Mouse (Mus musculus): ENCODE data around the gene Cmah. TPM values are rescaled to one million over a fixed set of nuclear protein-coding genes. Genes with fewer than 3 reads are reported as not detected.
"Not testable (repeated sequence)": the region's sequence is repeated elsewhere in the genome, so short reads cannot be mapped to it uniquely, and the experiment has no call there.

The Cmah gene
- polyA plus RNA-seq, 1 experiment from 2014 or later = 0.39 TPM

- no peak overlapping the region for H3K9ac ChIP-seq (ENCODE audit: low read length)
- no peak for ATAC-seq (ENCODE audit: low read depth)
Observed at GRCm38 (mm10) chr13:24372893-24373599, 45.8 kb downstream of the Cmah start.

GRCm38 (mm10) chr13:24374606-24375005 is 47.4 kb downstream of the Cmah start:
- H3K36me3 ChIP-seq (ENCODE audit: control insufficient read depth, insufficient read depth, low read length); H3K27ac ChIP-seq (ENCODE audit: low read length); ATAC-seq (ENCODE audit: low read depth); H3K9me3 ChIP-seq (ENCODE audit: control insufficient read depth, low read length); H3K4me2 ChIP-seq (ENCODE audit: low read depth, low read length); H3K4me1 ChIP-seq (replicated peaks; ENCODE audit: control insufficient read depth, insufficient read depth, low read length); H3K4me3 ChIP-seq (ENCODE audit: low read length); H3K9ac ChIP-seq (ENCODE audit: low read length); H3K27me3 ChIP-seq (ENCODE audit: control insufficient read depth, insufficient read depth, low read depth, low read length): not testable (repeated sequence)
- 62% methylated on average over 6 of the region's 6 CpGs for whole genome bisulfite sequencing

More at GRCm38 (mm10) chr13:24372893-24373599, 45.8 kb downstream of the Cmah start:
- H3K4me3 ChIP-seq (ENCODE audit: low read length) = no peak overlapping the region
- H3K4me1 ChIP-seq (replicated peaks; ENCODE audit: control insufficient read depth, insufficient read depth, low read length) = 0 out of 2 replicates have a peak, but pooled peaks cover 3% of the 10 kb centered on the region
- H3K27ac ChIP-seq (ENCODE audit: low read length) = no peak overlapping the region
- no peak overlapping the region for H3K4me2 ChIP-seq (ENCODE audit: low read depth, low read length)
- H3K27me3 ChIP-seq (ENCODE audit: control insufficient read depth, insufficient read depth, low read depth, low read length) = no peaks in the 10 kb centered on the region
- WGBS = 78% methylated on average over 7 of the region's 7 CpGs
- no peaks in the 10 kb centered on the region for H3K9me3 ChIP-seq (ENCODE audit: control insufficient read depth, low read length)
- H3K36me3 ChIP-seq (ENCODE audit: control insufficient read depth, insufficient read depth, low read length) = no peaks in the 10 kb centered on the region

DNA sequence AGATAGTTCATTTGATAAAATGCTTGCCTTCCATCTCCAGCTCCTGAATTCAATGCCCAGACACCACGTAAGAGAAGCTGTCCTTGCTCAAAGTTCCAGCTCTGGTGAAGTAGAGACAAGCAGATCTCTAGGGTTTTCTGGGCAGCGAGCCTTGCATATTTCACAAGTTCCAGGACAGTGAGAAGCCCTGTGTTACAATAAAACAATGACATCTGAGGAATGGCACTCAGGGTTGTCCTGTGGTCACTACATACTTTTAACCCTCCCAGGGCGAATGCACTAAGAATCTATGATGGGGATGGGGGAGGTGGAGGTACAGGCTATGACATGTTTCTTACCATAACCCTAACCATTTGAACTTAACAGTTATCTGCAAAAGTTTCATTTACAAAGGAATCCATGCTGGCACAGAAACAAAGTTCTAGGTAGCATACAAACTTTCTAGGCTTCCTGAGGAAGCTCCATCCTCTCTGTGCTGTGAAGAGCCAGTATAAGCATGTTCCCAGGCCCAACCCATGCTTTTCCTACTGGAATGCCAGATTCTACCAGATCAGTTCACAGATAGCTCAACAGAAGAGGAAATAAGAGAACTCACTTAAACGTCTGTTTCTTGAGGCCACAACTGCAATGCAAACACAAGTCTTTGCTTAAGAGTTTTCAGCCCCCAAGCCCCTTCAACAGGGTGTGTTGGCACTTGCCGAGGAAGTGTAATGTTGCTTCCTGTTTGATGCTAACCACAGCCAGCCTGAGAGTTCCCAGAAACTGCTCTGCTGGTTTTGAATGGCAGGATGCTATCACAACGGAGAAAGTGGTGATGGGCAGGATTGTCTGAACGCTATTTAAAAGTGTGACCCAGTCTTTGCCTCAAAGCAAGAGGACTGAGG is 48.4 kb downstream of the Cmah start:
- Histone ChIP-seq H3K9ac (ENCODE audit: low read length) (no peak overlapping the region), H3K27ac (ENCODE audit: low read length) (no peak overlapping the region), H3K4me3 (ENCODE audit: low read length) (no peak overlapping the region), H3K4me1 (replicated peaks; ENCODE audit: control insufficient read depth, insufficient read depth, low read length) (0 out of 2 replicates have a peak, but pooled peaks cover 3% of the 10 kb centered on the region), H3K36me3 (ENCODE audit: control insufficient read depth, insufficient read depth, low read length) (no peaks in the 10 kb centered on the region), H3K27me3 (ENCODE audit: control insufficient read depth, insufficient read depth, low read depth, low read length) (no peaks in the 10 kb centered on the region), H3K4me2 (ENCODE audit: low read depth, low read length) (no peak overlapping the region), H3K9me3 (ENCODE audit: control insufficient read depth, low read length) (no peaks in the 10 kb centered on the region)
- ATAC-seq (ENCODE audit: low read depth) = no peak
- WGBS = 44% methylated on average over 7 of the region's 7 CpGs

DNA sequence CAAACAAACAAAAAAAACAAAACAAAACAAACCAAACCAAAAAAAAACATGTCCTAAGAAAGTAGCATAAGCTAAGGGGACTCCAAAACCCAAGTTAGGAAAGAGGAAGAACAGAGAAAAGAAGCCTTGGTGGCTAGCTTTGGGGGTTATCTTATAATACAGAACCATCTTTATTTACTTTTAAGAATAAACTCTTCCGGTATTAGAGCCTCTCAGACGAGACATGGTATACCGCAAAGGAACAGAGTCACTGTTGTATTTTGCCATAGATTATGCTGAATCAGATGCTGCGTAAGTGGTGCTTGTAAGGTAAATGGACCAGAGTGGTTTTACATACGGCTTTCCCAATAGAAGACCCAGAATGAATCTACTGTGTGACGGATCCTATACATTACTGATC is 53.5 kb downstream of the Cmah start:
- Histone ChIP-seq H3K9me3 (ENCODE audit: control insufficient read depth, low read length) (no peaks in the 10 kb centered on the region), H3K4me3 (ENCODE audit: low read length) (no peak overlapping the region), H3K27ac (ENCODE audit: low read length) (no peak overlapping the region), H3K36me3 (ENCODE audit: control insufficient read depth, insufficient read depth, low read length) (no peaks in the 10 kb centered on the region), H3K4me2 (ENCODE audit: low read depth, low read length) (no peak overlapping the region), H3K4me1 (replicated peaks; ENCODE audit: control insufficient read depth, insufficient read depth, low read length) (no peaks in the 10 kb centered on the region), H3K27me3 (ENCODE audit: control insufficient read depth, insufficient read depth, low read depth, low read length) (no peaks in the 10 kb centered on the region), H3K9ac (ENCODE audit: low read length) (no peak overlapping the region)
- 68% methylated on average over 6 of the region's 6 CpGs for WGBS
- ATAC-seq (ENCODE audit: low read depth) = no peak

GRCm38 (mm10) chr13:24383885-24384284 is 56.7 kb downstream of the Cmah start:
- Histone ChIP-seq H3K4me1 (replicated peaks; ENCODE audit: control insufficient read depth, insufficient read depth, low read length) (no peaks in the 10 kb centered on the region), H3K27ac (ENCODE audit: low read length) (no peak overlapping the region), H3K9me3 (ENCODE audit: control insufficient read depth, low read length) (no peaks in the 10 kb centered on the region), H3K9ac (ENCODE audit: low read length) (no peak overlapping the region), H3K27me3 (ENCODE audit: control insufficient read depth, insufficient read depth, low read depth, low read length) (no peaks in the 10 kb centered on the region), H3K4me3 (ENCODE audit: low read length) (no peak overlapping the region), H3K36me3 (ENCODE audit: control insufficient read depth, insufficient read depth, low read length) (no peaks in the 10 kb centered on the region), H3K4me2 (ENCODE audit: low read depth, low read length) (no peak overlapping the region)
- ATAC-seq (ENCODE audit: low read depth) = no peak
- 86% methylated on average over 3 of the region's 3 CpGs for WGBS

- Histone ChIP-seq H3K9ac (ENCODE audit: low read length) (no peak overlapping the region), H3K4me1 (replicated peaks; ENCODE audit: control insufficient read depth, insufficient read depth, low read length) (no peaks in the 10 kb centered on the region; the same call in 1 of the 2 replicates), H3K36me3 (ENCODE audit: control insufficient read depth, insufficient read depth, low read length) (no peaks in the 10 kb centered on the region), H3K27me3 (ENCODE audit: control insufficient read depth, insufficient read depth, low read depth, low read length) (no peaks in the 10 kb centered on the region), H3K9me3 (ENCODE audit: control insufficient read depth, low read length) (no peaks in the 10 kb centered on the region), H3K4me2 (ENCODE audit: low read depth, low read length) (no peak overlapping the region), H3K4me3 (ENCODE audit: low read length) (no peak overlapping the region), H3K27ac (ENCODE audit: low read length) (no peak overlapping the region)
- no peak for ATAC-seq (ENCODE audit: low read depth)
- WGBS = 61% methylated on average over 5 of the region's 5 CpGs
Observed at GRCm38 (mm10) chr13:24391892-24392291, 64.7 kb downstream of the Cmah start.

DNA sequence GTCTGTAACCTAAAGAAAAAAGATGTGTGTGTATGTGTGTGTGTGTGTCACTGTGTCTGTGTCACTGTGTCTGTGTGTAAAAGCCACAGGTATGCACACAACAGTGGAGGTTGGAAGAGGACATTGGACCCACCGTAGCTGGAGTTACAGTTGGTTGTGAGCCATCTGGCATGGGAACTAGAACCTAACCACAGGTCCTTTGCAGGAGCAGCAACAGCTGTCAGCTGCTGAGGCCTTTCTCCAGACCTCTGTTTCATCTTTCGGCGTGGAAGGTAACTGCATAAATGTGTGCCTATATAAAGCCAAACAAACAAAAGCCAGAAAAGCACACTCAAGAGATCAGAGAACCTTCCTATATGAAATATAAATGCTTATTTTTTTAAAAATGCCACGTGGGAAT is 65.5 kb downstream of the Cmah start:
- Histone ChIP-seq H3K27me3 (ENCODE audit: control insufficient read depth, insufficient read depth, low read depth, low read length) (no peaks in the 10 kb centered on the region), H3K27ac (ENCODE audit: low read length) (no peak overlapping the region), H3K9me3 (ENCODE audit: control insufficient read depth, low read length) (no peaks in the 10 kb centered on the region), H3K9ac (ENCODE audit: low read length) (no peak overlapping the region), H3K4me2 (ENCODE audit: low read depth, low read length) (no peak overlapping the region), H3K4me1 (replicated peaks; ENCODE audit: control insufficient read depth, insufficient read depth, low read length) (no peaks in the 10 kb centered on the region; the same call in 1 of the 2 replicates), H3K4me3 (ENCODE audit: low read length) (no peak overlapping the region), H3K36me3 (ENCODE audit: control insufficient read depth, insufficient read depth, low read length) (no peaks in the 10 kb centered on the region)
- WGBS = 55% methylated on average over 4 of the region's 4 CpGs
- no peak for ATAC-seq (ENCODE audit: low read depth)

- 22% methylated on average over 4 of the region's 4 CpGs for WGBS
- Histone ChIP-seq H3K9me3 (ENCODE audit: control insufficient read depth, low read length) (no peaks in the 10 kb centered on the region), H3K27ac (ENCODE audit: low read length) (no peak overlapping the region), H3K27me3 (ENCODE audit: control insufficient read depth, insufficient read depth, low read depth, low read length) (no peaks in the 10 kb centered on the region), H3K9ac (ENCODE audit: low read length) (no peak overlapping the region), H3K4me1 (replicated peaks; ENCODE audit: control insufficient read depth, insufficient read depth, low read length) (no peaks in the 10 kb centered on the region; the same call in 1 of the 2 replicates), H3K4me3 (ENCODE audit: low read length) (no peak overlapping the region), H3K36me3 (ENCODE audit: control insufficient read depth, insufficient read depth, low read length) (no peaks in the 10 kb centered on the region), H3K4me2 (ENCODE audit: low read depth, low read length) (no peak overlapping the region)
- no peak for ATAC-seq (ENCODE audit: low read depth)
Observed at GRCm38 (mm10) chr13:24393055-24393454, 65.9 kb downstream of the Cmah start.

DNA sequence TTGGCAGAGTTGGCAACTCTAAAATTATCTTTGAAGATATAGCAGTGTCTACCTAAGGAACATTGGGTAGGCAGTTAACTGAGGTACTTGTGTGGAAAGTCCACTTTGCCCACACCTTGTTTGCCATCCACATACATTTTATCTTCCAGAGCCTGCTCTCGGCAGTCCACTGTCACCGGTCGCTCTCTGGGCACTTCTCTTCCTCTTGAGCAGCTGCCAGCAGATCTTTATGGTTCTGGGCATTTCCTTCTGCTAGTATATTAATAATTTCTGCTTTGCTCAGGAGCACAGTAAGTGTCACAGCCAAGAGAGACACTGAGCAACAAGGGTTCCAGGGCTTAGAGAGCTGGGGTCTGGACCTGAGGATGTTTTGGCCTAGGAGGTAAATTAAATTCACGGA is 68.6 kb downstream of the Cmah start:
- no peaks in the 10 kb centered on the region for H3K27me3 ChIP-seq (ENCODE audit: control insufficient read depth, insufficient read depth, low read depth, low read length)
- 75% methylated on average over 4 of the region's 4 CpGs for WGBS
- H3K9ac ChIP-seq (ENCODE audit: low read length) = no peak overlapping the region
- H3K4me2 ChIP-seq (ENCODE audit: low read depth, low read length) = no peak overlapping the region
- no peak for ATAC-seq (ENCODE audit: low read depth)
- no peak overlapping the region for H3K4me3 ChIP-seq (ENCODE audit: low read length)
- no peaks in the 10 kb centered on the region for H3K9me3 ChIP-seq (ENCODE audit: control insufficient read depth, low read length)
- no peak overlapping the region for H3K27ac ChIP-seq (ENCODE audit: low read length)
- no peaks in the 10 kb centered on the region; the same call in 1 of the 2 replicates for H3K4me1 ChIP-seq (replicated peaks; ENCODE audit: control insufficient read depth, insufficient read depth, low read length)
- no peaks in the 10 kb centered on the region for H3K36me3 ChIP-seq (ENCODE audit: control insufficient read depth, insufficient read depth, low read length)
